Mouse (Mus musculus): ENCODE results near the gene Trim50. TPM values are rescaled to one million over a fixed set of nuclear protein-coding genes. Genes with fewer than 3 reads are reported as not detected.
"Not testable (repeated sequence)": the region's sequence is repeated elsewhere in the genome, so short reads cannot be mapped to it uniquely, and the experiment has no call there.

The Trim50 gene
- polyA plus RNA-seq, 1 experiment from 2014 or later, result not detected

DNA sequence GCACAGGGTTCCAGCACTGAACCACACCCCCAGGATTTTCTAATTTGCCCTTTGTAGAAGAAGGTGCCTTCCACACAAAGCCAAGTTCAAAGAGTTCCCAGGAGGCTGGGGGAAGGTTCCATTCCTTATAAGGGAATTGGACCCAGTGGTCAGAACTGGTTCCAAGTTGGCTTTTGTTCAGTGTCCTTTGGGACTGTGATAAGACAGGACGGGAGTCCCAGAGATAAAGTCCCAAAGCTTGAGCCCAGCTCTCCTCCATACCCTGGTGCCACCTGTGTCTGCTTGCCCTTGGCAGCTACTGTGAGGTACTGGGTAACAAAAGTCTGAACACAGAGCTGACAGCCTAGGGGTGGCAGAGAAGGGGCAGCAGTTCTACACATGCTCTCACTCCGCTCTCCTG lies 6.7 kb downstream of the Trim50 start:
- Histone ChIP-seq H3K9me3 (replicated peaks; ENCODE audit: control insufficient read depth, low read length) (no peaks in the 10 kb centered on the region), H3K27ac (ENCODE audit: low read length) (no peak overlapping the region), H3K36me3 (ENCODE audit: control insufficient read depth, insufficient read depth) (no peaks in the 10 kb centered on the region), H3K4me1 (ENCODE audit: control insufficient read depth, low read depth, low read length) (no peaks in the 10 kb centered on the region), H3K4me2 (ENCODE audit: low read depth, low read length) (no peak overlapping the region), H3K27me3 (ENCODE audit: control insufficient read depth, insufficient read depth, low read depth, low read length) (no peaks in the 10 kb centered on the region), H3K4me3 (ENCODE audit: low read depth, low read length) (no peak overlapping the region), H3K9ac (ENCODE audit: low read depth, low read length) (no peak overlapping the region)
- WGBS (ENCODE audit: insufficient replicate concordance), result 77% methylated on average over 2 of the region's 2 CpGs
- ATAC-seq (ENCODE audit: low read depth), result no peak

DNA sequence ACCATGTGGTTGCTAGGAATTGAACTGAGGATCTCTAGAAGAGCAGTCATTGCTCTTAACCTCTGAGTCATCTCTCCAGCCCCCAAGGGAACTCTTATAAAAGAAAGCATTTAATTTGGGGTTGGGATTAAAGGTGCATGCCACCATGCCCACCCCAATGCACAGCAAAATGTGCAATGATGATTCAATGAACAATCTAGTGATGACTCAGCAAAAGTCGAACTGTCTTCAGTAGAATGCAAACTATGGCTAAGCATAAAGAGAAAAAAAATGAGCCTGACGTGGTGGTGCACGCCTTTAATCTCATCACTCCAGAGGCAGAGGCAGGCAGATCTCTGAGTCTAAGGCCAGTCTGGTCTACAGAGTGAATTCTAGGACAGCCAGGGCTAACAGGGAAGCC lies 9.5 kb downstream of the Trim50 start:
- no peak for ATAC-seq (ENCODE audit: low read depth)
- H3K27ac ChIP-seq (ENCODE audit: low read length), result no peak overlapping the region
- H3K9ac ChIP-seq (ENCODE audit: low read depth, low read length), result no peak overlapping the region
- no peaks in the 10 kb centered on the region for H3K4me1 ChIP-seq (ENCODE audit: control insufficient read depth, low read depth, low read length)
- no peak overlapping the region for H3K4me3 ChIP-seq (ENCODE audit: low read depth, low read length)
- 60% methylated on average over 3 of the region's 3 CpGs for WGBS (ENCODE audit: insufficient replicate concordance)
- no peaks in the 10 kb centered on the region for H3K27me3 ChIP-seq (ENCODE audit: control insufficient read depth, insufficient read depth, low read depth, low read length)
- H3K9me3 ChIP-seq (replicated peaks; ENCODE audit: control insufficient read depth, low read length), result no peaks in the 10 kb centered on the region
- H3K36me3 ChIP-seq (ENCODE audit: control insufficient read depth, insufficient read depth), result no peaks in the 10 kb centered on the region
- H3K4me2 ChIP-seq (ENCODE audit: low read depth, low read length), result no peak overlapping the region

DNA sequence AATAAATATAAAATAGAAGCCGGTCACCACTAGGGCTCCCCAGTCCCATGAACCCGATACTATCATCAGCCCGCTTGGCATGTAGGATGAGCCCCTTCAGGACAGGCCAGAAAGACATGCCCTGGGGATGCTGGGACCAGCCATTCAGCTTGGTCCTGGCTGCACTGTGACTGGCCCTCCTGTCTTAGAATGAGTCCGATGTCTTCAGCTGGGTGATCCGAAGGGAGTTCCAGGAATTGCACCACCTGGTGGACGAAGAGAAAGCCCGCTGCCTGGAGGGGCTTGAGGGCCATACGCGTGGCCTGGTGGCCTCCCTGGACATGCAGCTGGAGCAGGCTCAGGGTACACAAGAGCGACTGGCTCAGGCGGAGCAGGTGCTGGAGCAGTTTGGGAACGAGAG lies 10.4 kb downstream of the Trim50 start:
- no peak overlapping the region for H3K4me2 ChIP-seq (ENCODE audit: low read depth, low read length)
- no peak overlapping the region for H3K4me3 ChIP-seq (ENCODE audit: low read depth, low read length)
- H3K9me3 ChIP-seq (replicated peaks; ENCODE audit: control insufficient read depth, low read length), result no peaks in the 10 kb centered on the region
- WGBS (ENCODE audit: insufficient replicate concordance), result 23% methylated on average over 12 of the region's 12 CpGs
- ATAC-seq (ENCODE audit: low read depth), result no peak
- H3K4me1 ChIP-seq (ENCODE audit: control insufficient read depth, low read depth, low read length), result no peaks in the 10 kb centered on the region
- no peak overlapping the region for H3K9ac ChIP-seq (ENCODE audit: low read depth, low read length)
- H3K36me3 ChIP-seq (ENCODE audit: control insufficient read depth, insufficient read depth), result no peaks in the 10 kb centered on the region
- H3K27ac ChIP-seq (ENCODE audit: low read length), result no peak overlapping the region
- no peaks in the 10 kb centered on the region for H3K27me3 ChIP-seq (ENCODE audit: control insufficient read depth, insufficient read depth, low read depth, low read length)

DNA sequence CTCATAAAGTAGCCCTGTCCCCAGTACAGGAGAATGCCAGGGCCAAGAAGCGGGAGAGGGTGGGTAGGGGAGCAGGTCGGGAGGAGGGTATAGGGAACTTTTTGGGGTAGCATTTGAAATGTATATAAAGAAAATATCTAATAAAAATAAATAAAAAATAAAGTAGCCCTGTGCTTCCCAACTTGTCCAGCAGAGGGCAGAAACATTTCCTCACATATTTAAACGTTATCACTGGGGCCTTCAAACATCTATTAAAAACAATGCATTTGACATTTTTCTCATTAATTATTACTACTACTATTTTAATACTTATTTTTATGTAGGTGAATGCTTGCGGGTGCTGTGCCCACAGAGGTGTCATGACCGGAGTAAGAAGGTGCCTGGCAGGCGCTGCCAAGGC lies 14.7 kb downstream of the Trim50 start:
- no peaks in the 10 kb centered on the region for H3K27me3 ChIP-seq (ENCODE audit: control insufficient read depth, insufficient read depth, low read depth, low read length)
- H3K4me3 ChIP-seq (ENCODE audit: low read depth, low read length), result no peak overlapping the region
- H3K9me3 ChIP-seq (replicated peaks; ENCODE audit: control insufficient read depth, low read length), result no peaks in the 10 kb centered on the region
- peaks cover 14% of the 10 kb centered on the region for H3K4me1 ChIP-seq (ENCODE audit: control insufficient read depth, low read depth, low read length)
- no peak overlapping the region for H3K4me2 ChIP-seq (ENCODE audit: low read depth, low read length)
- H3K27ac ChIP-seq (ENCODE audit: low read length), result no peak overlapping the region
- H3K9ac ChIP-seq (ENCODE audit: low read depth, low read length), result no peak overlapping the region
- 45% methylated on average over 6 of the region's 6 CpGs for WGBS (ENCODE audit: insufficient replicate concordance)
- peaks cover 7% of the 10 kb centered on the region for H3K36me3 ChIP-seq (ENCODE audit: control insufficient read depth, insufficient read depth)
- ATAC-seq (ENCODE audit: low read depth), result no peak

DNA sequence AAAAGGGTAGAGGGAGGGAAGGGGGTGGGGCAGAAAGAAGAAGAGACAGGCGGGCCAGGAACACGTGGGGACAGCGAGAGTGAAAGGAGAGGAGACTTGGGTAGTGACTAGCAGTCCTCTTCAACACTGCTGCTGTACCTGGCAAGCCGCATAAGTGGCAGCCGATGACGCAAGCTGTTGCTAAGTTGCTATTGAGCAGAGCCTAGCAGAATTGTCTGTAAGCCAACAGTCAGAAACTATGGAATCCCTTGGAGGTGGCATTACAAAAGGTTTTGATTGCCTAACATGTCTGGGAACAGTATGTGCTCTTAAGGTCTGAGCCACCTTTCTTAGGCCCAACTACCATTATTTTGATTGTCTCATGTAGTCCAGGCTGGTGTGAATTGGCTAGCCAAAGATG lies 15.2 kb downstream of the Trim50 start:
- no peak overlapping the region for H3K4me3 ChIP-seq (ENCODE audit: low read depth, low read length)
- H3K36me3 ChIP-seq (ENCODE audit: control insufficient read depth, insufficient read depth), result peaks cover 9% of the 10 kb centered on the region
- no peaks in the 10 kb centered on the region for H3K27me3 ChIP-seq (ENCODE audit: control insufficient read depth, insufficient read depth, low read depth, low read length)
- 79% methylated on average over 6 of the region's 6 CpGs for WGBS (ENCODE audit: insufficient replicate concordance)
- H3K27ac ChIP-seq (ENCODE audit: low read length), result no peak overlapping the region
- H3K9ac ChIP-seq (ENCODE audit: low read depth, low read length), result no peak overlapping the region
- no peak for ATAC-seq (ENCODE audit: low read depth)
- peaks cover 14% of the 10 kb centered on the region for H3K4me1 ChIP-seq (ENCODE audit: control insufficient read depth, low read depth, low read length)
- no peak overlapping the region for H3K4me2 ChIP-seq (ENCODE audit: low read depth, low read length)
- no peaks in the 10 kb centered on the region for H3K9me3 ChIP-seq (replicated peaks; ENCODE audit: control insufficient read depth, low read length)

DNA sequence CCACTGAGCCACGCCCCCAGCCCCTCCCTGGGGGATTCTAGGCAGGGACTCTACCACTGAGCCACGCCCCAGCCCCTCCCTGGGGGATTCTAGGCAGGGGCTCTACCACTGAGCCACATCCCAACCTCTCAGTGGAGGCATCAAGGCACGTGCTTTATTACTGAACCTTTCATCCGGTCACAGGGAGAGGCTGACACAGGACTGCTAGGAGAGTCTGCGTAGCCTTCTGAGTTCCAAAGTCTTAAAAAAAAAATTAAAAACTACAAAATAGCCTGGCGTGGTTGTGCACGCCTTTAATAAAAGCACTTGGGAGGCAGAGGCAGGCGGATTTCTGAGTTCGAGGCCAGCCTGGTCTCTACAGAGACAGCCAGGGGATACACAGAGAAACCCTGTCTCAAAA lies 16.1 kb downstream of the Trim50 start:
- 55% methylated on average over 9 of the region's 9 CpGs for WGBS (ENCODE audit: insufficient replicate concordance)
- H3K36me3 ChIP-seq (ENCODE audit: control insufficient read depth, insufficient read depth), result peaks cover 15% of the 10 kb centered on the region
- H3K4me1 ChIP-seq (ENCODE audit: control insufficient read depth, low read depth, low read length), result peaks cover 14% of the 10 kb centered on the region
- peak overlapping the region; percentile 90 for H3K4me3 ChIP-seq (ENCODE audit: low read depth, low read length)
- H3K4me2 ChIP-seq (ENCODE audit: low read depth, low read length), result peak overlapping the region; percentile 93
- not testable (repeated sequence) for H3K27me3 ChIP-seq (ENCODE audit: control insufficient read depth, insufficient read depth, low read depth, low read length); ATAC-seq (ENCODE audit: low read depth); H3K9me3 ChIP-seq (replicated peaks; ENCODE audit: control insufficient read depth, low read length)
- H3K9ac ChIP-seq (ENCODE audit: low read depth, low read length), result peak overlapping the region; percentile 91
- H3K27ac ChIP-seq (ENCODE audit: low read length), result peak overlapping the region; percentile 84

DNA sequence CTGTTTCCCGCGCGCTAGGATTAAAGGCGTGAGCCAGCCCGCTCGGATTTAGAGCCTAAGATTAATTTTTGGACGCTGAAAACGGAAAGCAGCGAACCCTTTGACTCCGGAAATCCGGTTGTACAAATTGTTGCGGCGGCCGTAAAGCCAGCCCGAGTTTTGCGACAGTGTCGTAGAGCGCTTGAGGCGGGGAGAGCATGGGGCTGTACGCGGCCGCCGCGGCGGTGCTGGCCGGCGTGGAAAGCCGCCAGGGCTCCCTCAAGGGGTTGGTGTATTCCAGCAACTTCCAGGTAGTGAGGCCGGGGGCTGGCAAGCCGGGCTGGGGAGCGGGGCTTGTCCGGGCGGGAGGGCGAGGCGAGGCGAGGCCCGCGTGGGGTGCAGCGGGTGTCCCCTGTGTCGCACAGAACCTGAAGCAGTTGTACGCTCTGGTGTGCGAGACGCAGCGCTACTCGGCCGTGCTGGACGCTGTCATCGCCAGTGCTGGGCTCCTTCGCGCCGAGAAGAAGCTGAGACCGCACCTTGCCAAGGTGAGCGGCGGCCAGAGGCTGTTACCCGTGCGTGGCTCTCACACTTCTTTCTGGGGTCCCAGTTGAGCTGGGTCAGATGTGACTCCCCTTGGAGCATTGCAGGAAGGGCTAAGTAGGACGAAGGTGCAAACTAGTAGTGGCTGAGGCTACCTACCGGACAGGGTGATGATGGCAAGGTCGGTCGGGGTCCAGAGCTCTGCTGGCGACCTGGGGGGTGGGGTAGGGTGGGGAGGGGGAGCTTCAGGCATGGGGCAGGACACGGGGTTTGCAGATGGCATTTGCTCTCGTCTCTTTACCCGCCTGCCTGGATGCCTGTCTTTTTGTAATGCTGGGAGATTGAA lies 16.9 kb downstream of the Trim50 start, which contains the start of gene Nsun5:
Gene Nsun5 (plus strand): TSS at position 167 of the 868 bp plus-strand sequence.
- H3K9ac ChIP-seq (ENCODE audit: low read depth, low read length), result peak within 1 kb of the TSS; percentile 91
- peak within 1 kb of the TSS; percentile 93 for H3K4me2 ChIP-seq (ENCODE audit: low read depth, low read length)
- H3K4me1 ChIP-seq (ENCODE audit: control insufficient read depth, low read depth, low read length), result peaks cover 14% of the 10 kb centered on the region
- peak; percentile 84 for ATAC-seq (ENCODE audit: low read depth)
- H3K4me3 ChIP-seq (ENCODE audit: low read depth, low read length), result peak within 1 kb of the TSS; percentile 90
- no peaks in the 10 kb centered on the region for H3K27me3 ChIP-seq (ENCODE audit: control insufficient read depth, insufficient read depth, low read depth, low read length)
- WGBS (ENCODE audit: insufficient replicate concordance), result under 1% methylated on average over 63 of the region's 64 CpGs
- H3K9me3 ChIP-seq (replicated peaks; ENCODE audit: control insufficient read depth, low read length), result no peaks in the 10 kb centered on the region
- peak within 1 kb of the TSS; percentile 84 for H3K27ac ChIP-seq (ENCODE audit: low read length)
- H3K36me3 ChIP-seq (ENCODE audit: control insufficient read depth, insufficient read depth), result peaks cover 19% of the 10 kb centered on the region

DNA sequence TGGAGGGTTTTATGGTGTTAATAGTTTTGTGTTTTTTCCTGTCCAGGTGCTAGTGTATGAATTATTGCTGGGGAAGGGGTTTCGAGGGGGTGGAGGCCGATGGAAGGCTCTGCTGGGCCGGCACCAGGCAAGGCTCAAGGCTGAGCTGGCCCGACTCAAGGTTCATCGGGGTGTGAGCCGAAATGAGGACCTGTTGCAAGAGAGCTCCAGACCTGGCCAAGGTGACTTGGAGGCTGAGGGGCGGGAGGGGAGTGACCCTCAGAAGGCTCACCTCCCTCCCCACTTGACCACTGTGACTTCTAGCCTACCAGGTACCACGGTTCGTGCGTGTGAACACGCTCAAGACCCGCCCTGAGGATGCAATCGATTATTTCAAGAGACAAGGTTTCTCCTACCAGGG lies 18.1 kb downstream of the Trim50 start:
- no peaks in the 10 kb centered on the region for H3K27me3 ChIP-seq (ENCODE audit: control insufficient read depth, insufficient read depth, low read depth, low read length)
- H3K9ac ChIP-seq (ENCODE audit: low read depth, low read length), result no peak overlapping the region
- no peaks in the 10 kb centered on the region for H3K9me3 ChIP-seq (replicated peaks; ENCODE audit: control insufficient read depth, low read length)
- WGBS (ENCODE audit: insufficient replicate concordance), result 86% methylated on average over 13 of the region's 13 CpGs
- peaks cover 14% of the 10 kb centered on the region for H3K4me1 ChIP-seq (ENCODE audit: control insufficient read depth, low read depth, low read length)
- H3K4me2 ChIP-seq (ENCODE audit: low read depth, low read length), result no peak overlapping the region
- no peak overlapping the region for H3K4me3 ChIP-seq (ENCODE audit: low read depth, low read length)
- H3K27ac ChIP-seq (ENCODE audit: low read length), result no peak overlapping the region
- ATAC-seq (ENCODE audit: low read depth), result no peak
- H3K36me3 ChIP-seq (ENCODE audit: control insufficient read depth, insufficient read depth), result peaks cover 27% of the 10 kb centered on the region

DNA sequence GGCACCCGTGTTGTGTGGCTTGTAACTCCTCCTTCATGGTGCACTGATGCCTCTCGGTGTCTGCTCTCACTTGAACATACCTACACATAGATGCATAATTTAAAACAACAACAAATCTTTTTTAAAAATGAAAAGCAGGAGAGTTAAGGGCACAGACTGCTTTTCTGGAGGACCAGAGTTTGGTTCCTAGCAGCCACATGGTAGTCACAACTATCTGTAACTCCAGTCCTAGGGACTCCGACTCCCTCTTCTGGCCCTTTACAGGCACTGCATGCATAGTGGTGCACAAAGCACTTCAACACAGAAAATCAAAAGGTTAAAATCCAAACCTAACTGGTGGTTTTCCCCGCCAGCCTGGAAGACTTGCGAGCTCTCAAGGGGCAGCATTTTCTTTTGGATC lies 20.5 kb downstream of the Trim50 start:
- no peaks in the 10 kb centered on the region for H3K9me3 ChIP-seq (replicated peaks; ENCODE audit: control insufficient read depth, low read length)
- no peak overlapping the region for H3K9ac ChIP-seq (ENCODE audit: low read depth, low read length)
- H3K27me3 ChIP-seq (ENCODE audit: control insufficient read depth, insufficient read depth, low read depth, low read length), result no peaks in the 10 kb centered on the region
- H3K4me1 ChIP-seq (ENCODE audit: control insufficient read depth, low read depth, low read length), result peaks cover 14% of the 10 kb centered on the region
- 81% methylated on average over 5 of the region's 5 CpGs for WGBS (ENCODE audit: insufficient replicate concordance)
- no peak for ATAC-seq (ENCODE audit: low read depth)
- peaks cover 41% of the 10 kb centered on the region for H3K36me3 ChIP-seq (ENCODE audit: control insufficient read depth, insufficient read depth)
- no peak overlapping the region for H3K27ac ChIP-seq (ENCODE audit: low read length)
- no peak overlapping the region for H3K4me3 ChIP-seq (ENCODE audit: low read depth, low read length)
- H3K4me2 ChIP-seq (ENCODE audit: low read depth, low read length), result no peak overlapping the region
